Mouse (Mus musculus) central nervous system, embryonic 14 days (tissue): ENCODE measurements around the gene Fam192a. TPM values are rescaled to one million over a fixed set of nuclear protein-coding genes. Genes with fewer than 3 reads are reported as not detected.

Experiments used
- polyA plus RNA-seq: library from polyadenylated mRNA; depleted of rRNA; stranded (reverse); fragments of >200 nt; gene quantifications from 2 replicates; pipeline ENCODE4 v1.2.3, GENCODE M21; 2012; rRNA removed

The Fam192a gene
- polyA plus RNA-seq, result 71.6 and 84.9 TPM in 2 replicates

GRCm38 (mm10) chr8:94601607-94602385 is at the start of gene Fam192a, which contains the start of gene Rspry1:
Fam192a (minus strand) TSS chr8:94601997.
Rspry1 (plus strand) TSS chr8:94601937.

GRCm38 (mm10) chr8:94532873-94533671 is 68.7 kb downstream of the Fam192a start, which contains the start of gene Cpne2:
Cpne2 (plus strand) TSS chr8:94532990.

Other genes with a start within 250 kb of the Fam192a start
- 52.8 and 60.3 TPM in 2 replicates for gene Herpud1, start 215.6 kb downstream of the Fam192a start, polyA plus RNA-seq
- gene Nlrc5, start 167.6 kb downstream of the Fam192a start, polyA plus RNA-seq, result 0.96 and 1.3 TPM in 2 replicates
- gene Cpne2, start 69.0 kb downstream of the Fam192a start, polyA plus RNA-seq, result 23.4 and 23.6 TPM in 2 replicates
- 24.5 and 26.8 TPM in 2 replicates for gene Rspry1, start 60 bp downstream of the Fam192a start, polyA plus RNA-seq
- gene Arl2bp, start 64.6 kb upstream of the Fam192a start, polyA plus RNA-seq, result 183 and 209 TPM in 2 replicates
- 0.70 and 0.74 TPM in 2 replicates for gene Pllp, start 94.3 kb upstream of the Fam192a start, polyA plus RNA-seq
- gene Ccl22, start 143.6 kb upstream of the Fam192a start, polyA plus RNA-seq, result 0.36 and 0.79 TPM in 2 replicates
- 19.7 and 21.7 TPM in 2 replicates for gene Cx3cl1, start 170.0 kb upstream of the Fam192a start, polyA plus RNA-seq
- gene Ccl17, start 208.5 kb upstream of the Fam192a start, polyA plus RNA-seq, result 0.30 TPM in 1 of 2 replicates, not detected in the other
- gene Coq9, start 236.3 kb upstream of the Fam192a start, polyA plus RNA-seq, result 66.2 and 67.0 TPM in 2 replicates
- gene Ciapin1, start 236.4 kb upstream of the Fam192a start, polyA plus RNA-seq, result 77.2 and 78.1 TPM in 2 replicates